Mouse (Mus musculus): ENCODE data around the gene Ercc8. TPM values are rescaled to one million over a fixed set of nuclear protein-coding genes. Genes with fewer than 3 reads are reported as not detected.

Gene Ercc8
- polyA plus RNA-seq, 1 experiment from 2014 or later: 23.4 TPM

Other genes starting within 250 kb of the Ercc8 start
- gene Smim15, start 114.3 kb upstream of the Ercc8 start, polyA plus RNA-seq (2016; fragmentation: Nextera tagmentation; extraction: Ambion mirVana): 43.5 and 43.7 TPM in 2 replicates
- 69.8 and 79.0 TPM in 2 replicates for gene Ndufaf2, start 108 bp upstream of the Ercc8 start, polyA plus RNA-seq (2016; fragmentation: Nextera tagmentation; extraction: Ambion mirVana)
- 1.2 and 1.5 TPM in 2 replicates for gene Elovl7, start 55.7 kb downstream of the Ercc8 start, polyA plus RNA-seq (2016; fragmentation: Nextera tagmentation; extraction: Ambion mirVana)
- 10.1 and 11.4 TPM in 2 replicates for gene Depdc1b, start 157.6 kb downstream of the Ercc8 start, polyA plus RNA-seq (2016; fragmentation: Nextera tagmentation; extraction: Ambion mirVana)